Comparison of ENCODE assay signal across 9 mouse cellular contexts in the genomic region with DNA sequence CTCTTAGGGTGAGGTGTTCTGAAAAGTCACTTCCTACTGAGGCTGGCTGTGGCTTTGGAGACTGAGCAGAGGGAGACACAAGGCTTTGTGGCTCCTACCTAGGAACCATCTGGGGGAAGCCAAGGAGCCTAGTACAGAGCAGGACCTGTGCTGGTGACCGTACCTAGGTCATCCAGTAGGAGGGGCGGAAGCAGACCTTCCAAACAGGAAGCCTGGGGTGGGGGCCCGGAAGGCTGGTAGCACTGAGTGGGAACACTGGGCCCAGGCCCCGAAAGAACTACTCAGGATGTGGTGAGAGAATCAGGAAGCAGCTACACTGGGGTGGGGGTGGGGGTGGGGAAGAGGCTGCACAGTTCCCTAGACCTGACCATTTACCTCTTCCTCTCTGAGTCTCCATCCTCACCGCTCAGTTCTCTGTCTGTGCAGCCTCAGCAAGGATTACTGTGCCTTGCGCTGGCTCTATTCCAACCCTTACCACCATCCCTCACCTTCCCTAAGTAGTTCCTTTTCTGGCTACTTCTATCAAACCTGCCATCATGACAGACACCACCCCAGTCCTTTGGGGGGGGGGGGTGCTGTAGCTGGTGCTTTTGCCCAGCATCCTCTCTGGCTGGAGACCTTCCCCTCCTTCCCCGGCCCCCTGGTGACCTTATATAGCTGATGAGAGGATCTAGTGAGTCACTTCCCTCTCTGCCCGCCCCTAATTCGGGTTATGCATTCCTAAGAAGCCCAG. TPM values are rescaled to one million over a fixed set of nuclear protein-coding genes. Genes with fewer than 3 reads are reported as not detected.
DNase-seq lines count a peak whose midpoint lies in the region; ATAC-seq and TF ChIP-seq lines count a peak whose summit lies in the region.
"Had no signal": no experiment of that assay in that cellular context is flagged by ENCODE, and none has a peak within 500 bp of the region (broad histone marks: within the 10 kb centered on the region; RNA-seq: fewer than 3 reads in every experiment).

No protein-coding gene starts in this region.

- peak overlapping the region; percentile 72 for H3K27ac ChIP-seq in cortical plate, adult 2 months (ENCODE audit: insufficient read depth, low read length)
- peak overlapping the region; percentile 99 for H3K27ac ChIP-seq in heart, embryonic 15.5 days

- peak; percentile 4; the same call in 1 of the 2 replicates for ATAC-seq in heart, embryonic 15.5 days (replicated peaks; ENCODE audit: insufficient number of reproducible peaks, insufficient read depth, low FRiP score, low read depth)
- ATAC-seq in megakaryocyte, adult 5-6 weeks (ENCODE audit: poor library complexity, severe bottlenecking) = peak; percentile 54

- H3K9me3 ChIP-seq in heart, embryonic 15.5 days (replicated peaks) = no peaks in the 10 kb centered on the region

- H3K9ac ChIP-seq in heart, embryonic 15.5 days = peak overlapping the region; percentile 81

- H3K4me3 ChIP-seq in cortical plate, adult 2 months (ENCODE audit: insufficient read depth, low read length) = 0 out of 2 replicates have a peak overlapping the region, but pooled peaks have one; percentile 49
- H3K4me3 ChIP-seq in heart, embryonic 15.5 days = peak overlapping the region; percentile 77
- H3K4me3 ChIP-seq: erythroblast, embryonic 14.5 days had no signal

- DNase-seq in right cerebral cortex, postnatal 10 days (ENCODE audit: low spot score in 2 of 2) = peak; percentile 70 to 74
- DNase-seq in right cerebral cortex, postnatal 36 days (ENCODE audit: low spot score in 2 of 2) = no peak
- DNase-seq in kidney, postnatal 10 days = peak; percentile 81
- peak; percentile 82 for DNase-seq in splenic B cell, adult 2 months (ENCODE audit: low read depth, low spot score)
- DNase-seq in cerebellum, adult 18-20 months = no peak

- no peak for TF ChIP-seq CTCF in cortical plate, adult 2 months (IDR thresholded peaks at IDR 0.05; ENCODE audit: extremely low read depth, insufficient read depth, low read length)

- no peaks in the 10 kb centered on the region for H3K27me3 ChIP-seq in heart, embryonic 15.5 days
- no peaks in the 10 kb centered on the region for H3K27me3 ChIP-seq in splenic B cell, adult 2 months (ENCODE audit: control insufficient read depth, insufficient read depth, low read length, poor library complexity, severe bottlenecking)

- peaks cover 3% of the 10 kb centered on the region; the same call in 1 of the 2 replicates for H3K4me1 ChIP-seq in cortical plate, adult 2 months (ENCODE audit: control insufficient read depth, insufficient read depth, low read length)
- H3K4me1 ChIP-seq in heart, embryonic 15.5 days (replicated peaks) = peaks cover 64% of the 10 kb centered on the region

- TF ChIP-seq POLR2A in cortical plate, adult 2 months (IDR thresholded peaks at IDR 0.05; ENCODE audit: extremely low read depth, insufficient read depth, low read length) = no peak

- WGBS in heart, embryonic 15.5 days = 33% methylated on average over 9 of the region's 9 CpGs

- peaks cover 14% of the 10 kb centered on the region for H3K36me3 ChIP-seq in heart, embryonic 15.5 days
- H3K36me3 ChIP-seq in splenic B cell, adult 2 months (ENCODE audit: control insufficient read depth, insufficient read depth, low read length, poor library complexity, severe bottlenecking) = peaks cover 16% of the 10 kb centered on the region

- H3K4me2 ChIP-seq in heart, embryonic 15.5 days = peak overlapping the region; percentile 94

RNA-seq across cellular contexts. Expression of gene Ppp1r18, which starts 4.9 kb away (rescaled TPM):
- 11.1 and 11.4 TPM in 2 replicates for polyA plus RNA-seq in cortical plate, adult 2 months (2012; rRNA removed)
- polyA plus RNA-seq in heart, embryonic 15.5 days (2015; fragmentation: Nextera tagmentation; extraction: Ambion mirVana) = 17.9 and 21.4 TPM in 2 replicates
- 153 and 167 TPM in 2 replicates for total RNA-seq in megakaryocyte, adult 5-6 weeks (2015)
- 64.0 and 78.1 TPM in 2 replicates for total RNA-seq in megakaryocyte, adult 5-6 weeks (2017)

RNA-seq across cellular contexts. Expression of gene Nrm, which starts 9.2 kb away (rescaled TPM):
- 7.5 and 9.3 TPM in 2 replicates for polyA plus RNA-seq in cortical plate, adult 2 months (2012; rRNA removed)
- 38.7 and 46.2 TPM in 2 replicates for polyA plus RNA-seq in heart, embryonic 15.5 days (2015; fragmentation: Nextera tagmentation; extraction: Ambion mirVana)
- 88.5 and 114 TPM in 2 replicates for total RNA-seq in megakaryocyte, adult 5-6 weeks (2015)
- 80.1 and 82.8 TPM in 2 replicates for total RNA-seq in megakaryocyte, adult 5-6 weeks (2017)

RNA-seq across cellular contexts. Expression of gene Dhx16, which starts 9.3 kb away (rescaled TPM):
- 42.6 and 44.1 TPM in 2 replicates for polyA plus RNA-seq in cortical plate, adult 2 months (2012; rRNA removed)
- 19.7 and 31.1 TPM in 2 replicates for polyA plus RNA-seq in heart, embryonic 15.5 days (2015; fragmentation: Nextera tagmentation; extraction: Ambion mirVana)
- total RNA-seq in megakaryocyte, adult 5-6 weeks (2015) = 87.6 and 118 TPM in 2 replicates
- 65.9 and 72.8 TPM in 2 replicates for total RNA-seq in megakaryocyte, adult 5-6 weeks (2017)

RNA-seq across cellular contexts. Expression of gene 2310061I04Rik, which starts 26.9 kb away (rescaled TPM):
- 103 TPM in 2 replicates for polyA plus RNA-seq in cortical plate, adult 2 months (2012; rRNA removed)
- 23.9 and 27.6 TPM in 2 replicates for polyA plus RNA-seq in heart, embryonic 15.5 days (2015; fragmentation: Nextera tagmentation; extraction: Ambion mirVana)
- total RNA-seq in megakaryocyte, adult 5-6 weeks (2015) = 28.4 and 31.8 TPM in 2 replicates
- total RNA-seq in megakaryocyte, adult 5-6 weeks (2017) = 3.5 and 9.8 TPM in 2 replicates

RNA-seq across cellular contexts. Expression of gene Mdc1, which starts 29.0 kb away (rescaled TPM):
- polyA plus RNA-seq in cortical plate, adult 2 months (2012; rRNA removed) = 7.7 and 8.4 TPM in 2 replicates
- 12.6 and 17.0 TPM in 2 replicates for polyA plus RNA-seq in heart, embryonic 15.5 days (2015; fragmentation: Nextera tagmentation; extraction: Ambion mirVana)
- total RNA-seq in megakaryocyte, adult 5-6 weeks (2015) = 37.6 and 62.8 TPM in 2 replicates
- 17.3 and 18.6 TPM in 2 replicates for total RNA-seq in megakaryocyte, adult 5-6 weeks (2017)

Comparison
In these comparisons a context has a peak if more than half of its experiments do, and no peak if none do; other contexts are left out.
1. DNase-seq: peak in right cerebral cortex, postnatal 10 days (2 of 2), kidney, postnatal 10 days (single experiment) and splenic B cell, adult 2 months (single experiment); none in right cerebral cortex, postnatal 36 days (0 of 2) and cerebellum, adult 18-20 months (0 of 2).